Mouse (Mus musculus) forebrain, embryonic 16.5 days (tissue): ENCODE measurements around the gene Lamb2. TPM values are rescaled to one million over a fixed set of nuclear protein-coding genes. Genes with fewer than 3 reads are reported as not detected.

ENCODE experiments used
- ATAC-seq: fragments of 200-750 bp; cut with Nextera tagmentation; 2 replicates; pipeline ENCODE4 v1.8.0; 2017; ENCODE audit warnings: mild to moderate bottlenecking, moderate library complexity
- H3K27ac ChIP-seq: fragments of 300-500 bp; sonication (generic); 2 replicates; pipeline ENCODE4 v1.5.1; 2014; ENCODE audit warnings: low read length, control low read depth
- H3K27me3 ChIP-seq: fragments of 300-500 bp; sonication (generic); replicated peaks from 2 replicates; pipeline ENCODE4 v1.6.1; 2014; ENCODE audit warnings: low read length; ENCODE audit not compliant: control insufficient read depth, insufficient read depth
- H3K36me3 ChIP-seq: fragments of 300-500 bp; sonication (generic); 2 replicates; pipeline ENCODE4 v1.6.1; 2014; ENCODE audit not compliant: control insufficient read depth, insufficient read depth
- H3K4me1 ChIP-seq: fragments of 300-500 bp; sonication (generic); replicated peaks from 2 replicates; pipeline ENCODE4 v1.6.1; 2014; ENCODE audit warnings: low read length; ENCODE audit not compliant: control insufficient read depth, insufficient read depth
- H3K4me2 ChIP-seq: fragments of 300-500 bp; sonication (generic); 2 replicates; pipeline ENCODE4 v1.6.1; 2014; ENCODE audit warnings: mild to moderate bottlenecking, low read length, control low read depth
- H3K4me3 ChIP-seq: fragments of 300-500 bp; sonication (generic); replicated peaks from 2 replicates; pipeline ENCODE4 v1.5.1; 2014; ENCODE audit warnings: mild to moderate bottlenecking, low read length, control low read depth
- H3K9ac ChIP-seq: fragments of 300-500 bp; sonication (generic); replicated peaks from 2 replicates; pipeline ENCODE4 v1.6.1; 2014; ENCODE audit warnings: low read depth, low read length, control low read depth
- H3K9me3 ChIP-seq: fragments of 300-500 bp; sonication (generic); 2 replicates; pipeline ENCODE4 v1.6.1; 2016; ENCODE audit warnings: low read length; ENCODE audit not compliant: control insufficient read depth
- WGBS: fragments of 180-500 bp; shearing (Covaris S2); extraction: QIAGEN DNeasy Blood & Tissue Kit; methylation state at CpG from one replicate; pipeline ENCODE4 v1.1.7; 2014; 5-methylcytosine and 5-hydroxymethylcytosine counted together
- polyA plus RNA-seq: library from polyadenylated mRNA; unstranded; fragments of >200 nt; fragmentation: Nextera tagmentation; extraction: Ambion mirVana; gene quantifications from 2 replicates; pipeline ENCODE4 v1.2.1, GENCODE M21; 2015

Lamb2 gene
- polyA plus RNA-seq, 1 experiment from 2014 or later, result 17.6 TPM

DNA sequence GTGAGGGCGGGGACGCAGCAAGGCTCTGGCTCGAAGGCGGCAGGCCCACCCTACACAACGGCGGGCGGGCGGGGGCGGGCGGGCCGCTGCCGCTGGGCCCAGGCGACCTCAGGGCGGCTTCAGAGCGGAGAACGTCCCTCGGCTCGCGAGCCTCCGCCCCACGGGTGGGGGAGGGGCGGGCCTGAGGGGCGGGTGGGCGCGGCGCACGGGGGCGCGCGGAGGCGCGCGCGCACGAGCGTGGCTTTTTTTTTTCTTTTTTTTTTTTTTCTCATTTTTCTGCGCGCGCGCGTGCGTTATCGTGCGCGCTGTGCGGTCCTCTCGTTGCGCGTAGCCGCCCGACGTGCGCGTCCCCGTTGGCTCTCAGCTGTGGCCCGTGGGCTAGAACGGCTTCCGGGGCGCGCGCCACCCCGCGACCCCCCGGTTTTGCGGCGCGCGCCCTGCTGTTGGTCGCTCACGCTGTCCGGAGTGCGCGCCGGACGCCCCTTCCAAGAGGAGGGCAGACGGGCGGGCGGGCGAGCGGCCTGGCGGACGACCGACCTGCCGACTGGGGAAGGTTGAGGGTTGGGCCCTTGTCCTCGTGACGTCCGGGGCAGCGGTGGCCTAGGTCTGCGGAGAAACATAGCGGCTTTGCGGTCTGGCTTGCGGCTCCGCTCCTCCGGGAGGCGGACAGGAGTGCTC is 37.9 kb downstream of the Lamb2 start:
- ATAC-seq, result peak; percentile 76
- H3K4me3 ChIP-seq, result peak overlapping the region; percentile 95
- H3K9me3 ChIP-seq, result no peaks in the 10 kb centered on the region
- peak overlapping the region; percentile 84 for H3K4me2 ChIP-seq
- peak overlapping the region; percentile 95 for H3K9ac ChIP-seq
- H3K27ac ChIP-seq, result peak overlapping the region; percentile 100
- WGBS, result 0% methylated on average over 63 of the region's 95 CpGs
- peaks cover 32% of the 10 kb centered on the region for H3K4me1 ChIP-seq
- no peaks in the 10 kb centered on the region for H3K27me3 ChIP-seq
- peaks cover 18% of the 10 kb centered on the region for H3K36me3 ChIP-seq

DNA sequence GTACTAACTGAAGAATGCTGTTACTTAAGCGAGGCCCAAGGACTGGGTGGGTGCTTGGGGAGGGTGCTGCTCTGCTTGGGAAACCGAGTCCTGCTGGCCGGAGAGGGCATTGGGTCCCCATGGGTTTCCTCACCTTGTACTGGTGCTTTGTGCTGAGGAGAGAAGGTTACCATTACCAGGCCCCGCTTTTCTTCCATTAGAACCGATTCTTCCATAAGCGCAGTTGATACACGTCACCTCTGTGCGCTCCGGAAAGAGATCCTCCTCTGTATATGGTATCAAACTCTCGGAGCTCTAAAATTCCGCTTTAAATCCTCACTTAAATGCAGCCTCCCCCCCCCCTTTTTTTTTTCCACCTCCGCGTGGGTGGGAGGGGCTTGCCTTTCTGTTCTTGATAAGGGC is 38.4 kb downstream of the Lamb2 start:
- under 1% methylated on average over 13 of the region's 13 CpGs for WGBS
- Histone ChIP-seq H3K9me3 (no peaks in the 10 kb centered on the region), H3K4me3 (peak overlapping the region; percentile 95), H3K4me2 (peak overlapping the region; percentile 84), H3K27me3 (no peaks in the 10 kb centered on the region), H3K4me1 (peaks cover 32% of the 10 kb centered on the region), H3K36me3 (peaks cover 16% of the 10 kb centered on the region), H3K27ac (peak overlapping the region; percentile 100), H3K9ac (peak overlapping the region; percentile 95)
- ATAC-seq, result peak; percentile 8

DNA sequence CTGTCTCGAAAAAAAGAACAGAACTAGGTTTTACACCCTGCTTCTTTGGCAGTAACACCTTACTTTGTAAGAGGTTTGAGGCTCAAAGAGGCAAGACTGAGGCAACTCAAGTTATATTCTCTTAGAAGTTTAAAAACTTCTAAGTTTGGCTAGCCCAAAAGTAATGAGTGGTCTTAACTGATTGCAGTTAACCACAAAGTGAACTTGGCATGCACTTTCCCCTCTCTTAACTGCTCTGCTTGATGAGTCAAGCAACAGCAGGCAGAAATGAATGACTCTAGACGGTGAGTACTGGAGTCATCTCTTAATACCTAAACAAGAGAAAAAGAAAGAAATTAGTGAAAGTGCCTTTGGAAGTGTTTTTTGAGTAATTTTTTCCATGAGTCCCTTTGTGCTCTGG is 42.1 kb downstream of the Lamb2 start:
- 50% methylated on average over 2 of the region's 2 CpGs for WGBS
- Histone ChIP-seq H3K4me2 (no peak overlapping the region), H3K9ac (no peak overlapping the region), H3K36me3 (no peaks in the 10 kb centered on the region), H3K27me3 (no peaks in the 10 kb centered on the region), H3K4me3 (no peak overlapping the region), H3K4me1 (peaks cover 24% of the 10 kb centered on the region), H3K27ac (no peak overlapping the region), H3K9me3 (no peaks in the 10 kb centered on the region)
- ATAC-seq, result no peak

DNA sequence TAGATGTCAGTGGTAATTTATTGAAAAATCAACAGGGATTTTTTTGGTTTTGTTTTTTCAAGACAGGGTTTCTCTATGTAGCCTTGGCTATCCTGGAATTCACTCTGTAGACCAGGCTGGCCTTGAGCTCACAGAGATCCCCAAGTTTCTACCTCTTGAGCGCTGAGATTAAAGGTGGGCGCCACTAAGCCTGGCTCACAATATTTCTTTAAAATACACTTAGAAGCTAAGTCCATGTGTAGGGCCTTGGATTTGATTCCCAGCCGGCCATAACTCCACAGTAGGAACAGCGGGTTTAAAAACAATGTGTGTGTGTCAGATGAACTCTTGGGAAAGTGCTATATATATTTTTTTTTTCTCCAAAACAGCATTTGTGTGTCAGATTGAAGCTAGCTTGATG is 43.8 kb downstream of the Lamb2 start:
- Histone ChIP-seq H3K27ac (no peak overlapping the region), H3K4me1 (peaks cover 24% of the 10 kb centered on the region), H3K9me3 (no peaks in the 10 kb centered on the region), H3K27me3 (no peaks in the 10 kb centered on the region), H3K36me3 (no peaks in the 10 kb centered on the region), H3K4me2 (no peak overlapping the region), H3K4me3 (no peak overlapping the region), H3K9ac (no peak overlapping the region)
- ATAC-seq, result no peak
- WGBS, result 94% methylated on average over 4 of the region's 4 CpGs

DNA sequence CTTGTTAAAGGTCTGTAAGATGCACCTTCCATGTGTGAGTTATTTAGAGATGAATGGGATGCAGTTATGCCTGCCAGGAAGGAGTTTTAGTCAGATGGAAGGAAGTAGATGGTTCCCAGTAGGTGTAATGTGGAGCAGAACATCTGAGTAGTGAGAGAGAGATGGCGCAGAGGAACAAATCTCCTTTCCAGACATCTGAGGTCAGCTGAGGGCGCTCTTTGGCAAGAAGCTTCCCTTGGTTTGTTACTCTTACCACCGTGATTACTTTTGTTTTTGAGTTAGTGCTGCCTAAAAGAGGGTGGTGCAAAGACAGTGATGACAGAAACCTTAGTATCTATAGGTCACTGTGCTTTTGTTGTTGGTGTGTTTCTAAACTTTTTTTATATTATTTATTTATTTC is 45.9 kb downstream of the Lamb2 start:
- no peak overlapping the region for H3K4me2 ChIP-seq
- peaks cover 8% of the 10 kb centered on the region for H3K4me1 ChIP-seq
- no peak for ATAC-seq
- H3K9me3 ChIP-seq, result no peaks in the 10 kb centered on the region
- no peak overlapping the region for H3K27ac ChIP-seq
- 82% methylated on average over 3 of the region's 3 CpGs for WGBS
- no peaks in the 10 kb centered on the region for H3K27me3 ChIP-seq
- no peak overlapping the region for H3K4me3 ChIP-seq
- H3K36me3 ChIP-seq, result peaks cover 15% of the 10 kb centered on the region
- no peak overlapping the region for H3K9ac ChIP-seq

DNA sequence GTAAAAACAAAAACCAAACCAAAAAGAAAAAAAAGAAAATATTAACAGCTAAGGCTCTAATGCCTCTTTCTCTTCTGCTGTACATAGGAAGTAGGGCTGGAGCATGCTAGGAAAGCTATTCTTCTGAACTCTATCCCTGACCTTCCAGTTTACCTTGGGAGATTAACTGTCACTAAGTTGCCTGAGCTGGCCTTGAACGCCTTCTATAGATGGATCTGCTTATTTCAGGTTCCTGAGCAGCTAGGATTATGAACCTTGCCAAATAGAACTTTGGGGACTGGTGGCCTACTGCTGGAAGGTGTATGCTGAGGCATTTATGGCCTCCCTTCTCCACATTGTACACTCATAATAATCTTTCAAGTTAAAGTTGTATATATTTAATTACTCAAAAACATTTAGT is 51.4 kb downstream of the Lamb2 start:
- H3K36me3 ChIP-seq, result peaks cover 45% of the 10 kb centered on the region
- H3K9ac ChIP-seq, result no peak overlapping the region

DNA sequence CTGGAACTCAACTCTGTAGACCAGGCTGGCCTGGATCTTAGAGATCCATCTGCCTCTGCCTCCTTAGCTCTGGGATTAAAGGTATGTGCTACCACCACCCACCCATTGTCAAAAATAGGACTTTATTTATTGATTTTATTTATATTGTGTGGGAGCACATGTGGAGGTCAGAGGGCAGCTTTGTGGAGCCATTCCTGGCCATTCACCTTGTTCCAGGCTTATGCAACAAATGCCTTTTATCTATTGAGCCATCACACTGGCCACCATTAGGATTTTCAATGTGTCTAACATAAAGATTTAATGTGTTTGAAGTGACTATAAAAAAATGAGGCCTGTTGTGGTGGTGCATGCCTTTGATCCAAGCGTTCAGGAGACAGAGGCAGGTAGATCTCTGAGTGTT is 52.0 kb downstream of the Lamb2 start:
- no peaks in the 10 kb centered on the region for H3K9me3 ChIP-seq
- H3K4me1 ChIP-seq, result no peaks in the 10 kb centered on the region
- H3K4me2 ChIP-seq, result no peak overlapping the region
- H3K4me3 ChIP-seq, result no peak overlapping the region
- 97% methylated on average over 1 of the region's 1 CpGs for WGBS
- ATAC-seq, result no peak
- H3K36me3 ChIP-seq, result peaks cover 45% of the 10 kb centered on the region
- no peak overlapping the region for H3K27ac ChIP-seq
- H3K9ac ChIP-seq, result no peak overlapping the region
- no peaks in the 10 kb centered on the region for H3K27me3 ChIP-seq

More for the DNA sequence above, 51.4 kb downstream of the Lamb2 start:
- H3K27me3 ChIP-seq, result no peaks in the 10 kb centered on the region
- H3K27ac ChIP-seq, result no peak overlapping the region
- WGBS, result 92% methylated on average over 1 of the region's 1 CpGs
- ATAC-seq, result no peak
- H3K9me3 ChIP-seq, result no peaks in the 10 kb centered on the region
- no peaks in the 10 kb centered on the region for H3K4me1 ChIP-seq
- H3K4me3 ChIP-seq, result no peak overlapping the region
- H3K4me2 ChIP-seq, result no peak overlapping the region

Other genes with a start within 250 kb of the Lamb2 start
- gene Dag1, start 215.8 kb upstream of the Lamb2 start, polyA plus RNA-seq, result 56.3 and 57.9 TPM in 2 replicates
- gene Nicn1, start 189.3 kb upstream of the Lamb2 start, polyA plus RNA-seq, result 139 and 158 TPM in 2 replicates
- gene Amt, start 182.9 kb upstream of the Lamb2 start, polyA plus RNA-seq, result 22.3 and 23.8 TPM in 2 replicates
- 282 and 351 TPM in 2 replicates for gene Rhoa, start 173.6 kb upstream of the Lamb2 start, polyA plus RNA-seq
- gene Tcta, start 173.6 kb upstream of the Lamb2 start, polyA plus RNA-seq, result 34.3 and 37.6 TPM in 2 replicates
- gene Gpx1, start 140.8 kb upstream of the Lamb2 start, polyA plus RNA-seq, result 369 and 398 TPM in 2 replicates
- gene Usp4, start 131.9 kb upstream of the Lamb2 start, polyA plus RNA-seq, result 146 and 163 TPM in 2 replicates
- 2.0 and 2.2 TPM in 2 replicates for gene 1700102P08Rik, start 86.9 kb upstream of the Lamb2 start, polyA plus RNA-seq
- 0.96 and 0.99 TPM in 2 replicates for gene Ccdc36, start 51.3 kb upstream of the Lamb2 start, polyA plus RNA-seq
- not detected in 2 replicates for gene BC048562, start 43.3 kb upstream of the Lamb2 start, polyA plus RNA-seq
- gene Ccdc71, start 19.2 kb upstream of the Lamb2 start, polyA plus RNA-seq, result 61.4 and 68.7 TPM in 2 replicates
- 42.6 and 55.6 TPM in 2 replicates for gene Klhdc8b, start 18.2 kb upstream of the Lamb2 start, polyA plus RNA-seq
- gene Usp19, start 10.9 kb downstream of the Lamb2 start, polyA plus RNA-seq, result 85.9 and 91.5 TPM in 2 replicates
- 69.1 and 71.5 TPM in 2 replicates for gene Qars, start 28.0 kb downstream of the Lamb2 start, polyA plus RNA-seq
- 152 and 164 TPM in 2 replicates for gene Qrich1, start 37.1 kb downstream of the Lamb2 start, polyA plus RNA-seq
- 118 and 128 TPM in 2 replicates for gene Impdh2, start 80.5 kb downstream of the Lamb2 start, polyA plus RNA-seq
- 68.9 and 77.4 TPM in 2 replicates for gene Ndufaf3, start 87.7 kb downstream of the Lamb2 start, polyA plus RNA-seq
- gene Dalrd3, start 90.2 kb downstream of the Lamb2 start, polyA plus RNA-seq, result 258 and 296 TPM in 2 replicates
- 209 and 267 TPM in 2 replicates for gene Wdr6, start 99.0 kb downstream of the Lamb2 start, polyA plus RNA-seq
- 21.9 and 23.6 TPM in 2 replicates for gene P4htm, start 117.9 kb downstream of the Lamb2 start, polyA plus RNA-seq
- gene Arih2, start 169.7 kb downstream of the Lamb2 start, polyA plus RNA-seq, result 59.9 and 61.8 TPM in 2 replicates
- gene Slc25a20, start 182.4 kb downstream of the Lamb2 start, polyA plus RNA-seq, result 46.3 and 47.8 TPM in 2 replicates
- 37.6 and 41.3 TPM in 2 replicates for gene Prkar2a, start 209.6 kb downstream of the Lamb2 start, polyA plus RNA-seq